Mouse (Mus musculus) layer of hippocampus, adult 8-10 months (tissue): Measurements from ENCODE around the gene Gpr34. TPM values are rescaled to one million over a fixed set of nuclear protein-coding genes. Genes with fewer than 3 reads are reported as not detected.

ENCODE experiments used
- DNase-seq, 2 experiments: peaks; one replicate each; pipeline ENCODE4 v3.0.0; 2022; ENCODE audit warnings: low spot score in 2 of 2
- microRNA-seq, 2 experiments: library from miRNA; unstranded; fragments of <30 nt; microRNA quantifications; one replicate each; pipeline ENCODE4 v1.2.0; 2022
- total RNA-seq, 4 experiments: library from RNA; stranded (reverse); gene quantifications; 2 replicates each; pipeline ENCODE4 v1.2.4; 2022

The Gpr34 gene
- total RNA-seq, 4 experiments from 2014 or later, result 10.8 to 66.5 (median 28.6) TPM

DNA sequence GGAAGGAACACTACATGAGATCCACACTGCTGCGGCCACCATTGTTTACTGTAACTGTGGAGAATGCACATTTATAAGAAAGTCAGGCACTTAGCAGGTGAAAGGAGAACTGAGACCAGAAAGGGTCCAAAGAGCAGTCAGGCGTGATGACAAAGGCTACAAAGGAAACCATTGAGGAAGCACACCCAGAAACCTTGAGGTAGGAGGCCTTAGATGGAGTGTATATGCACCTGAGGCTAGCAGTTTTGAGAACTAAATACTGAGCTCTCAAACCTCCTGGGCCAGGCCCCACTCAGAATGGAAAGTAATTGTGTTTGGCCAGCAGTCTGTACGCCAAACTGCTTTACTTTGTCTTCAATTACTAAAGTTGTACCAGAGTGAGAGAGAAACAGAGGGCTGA, 38.5 kb downstream of the Gpr34 start:
- DNase-seq, result no peak

DNA sequence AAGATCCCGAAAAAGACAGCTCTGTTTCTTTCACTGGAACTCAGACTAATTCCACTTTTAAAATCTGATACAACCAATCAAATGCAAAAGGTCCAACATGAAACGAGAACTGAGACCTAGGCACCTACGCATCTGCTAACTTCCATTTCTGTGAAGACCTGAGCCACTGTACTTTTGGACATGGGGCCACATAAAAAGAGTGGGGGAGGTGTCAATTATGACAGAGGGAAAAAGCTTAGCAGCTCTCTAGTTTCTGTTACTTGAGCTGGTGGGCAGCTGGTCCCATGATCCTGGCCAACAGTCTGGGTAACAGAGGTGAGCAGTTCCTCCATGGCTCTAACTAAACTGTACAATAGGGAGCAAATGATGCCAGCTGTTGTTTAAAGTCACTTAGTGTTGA, 41.1 kb downstream of the Gpr34 start:
- no peak for DNase-seq

DNA sequence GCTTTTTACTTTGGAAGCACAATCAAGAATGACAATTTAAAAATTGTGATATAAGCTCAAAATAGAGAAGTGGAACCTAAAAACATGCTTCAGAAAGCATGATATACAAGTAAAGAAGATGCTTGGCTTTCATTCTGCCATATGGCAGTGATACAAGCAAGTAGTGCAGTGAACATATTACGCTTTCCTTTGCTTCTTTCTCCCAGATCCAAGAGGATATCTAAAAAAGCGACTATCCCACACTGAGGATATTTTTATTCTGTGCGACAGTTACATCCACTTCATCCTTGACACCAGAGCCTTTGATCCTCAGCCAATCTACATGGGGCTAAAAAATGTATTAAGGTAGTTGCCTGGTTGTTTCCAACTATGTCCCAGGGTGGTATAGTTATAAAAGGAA, 49.9 kb downstream of the Gpr34 start:
- DNase-seq, result no peak

DNA sequence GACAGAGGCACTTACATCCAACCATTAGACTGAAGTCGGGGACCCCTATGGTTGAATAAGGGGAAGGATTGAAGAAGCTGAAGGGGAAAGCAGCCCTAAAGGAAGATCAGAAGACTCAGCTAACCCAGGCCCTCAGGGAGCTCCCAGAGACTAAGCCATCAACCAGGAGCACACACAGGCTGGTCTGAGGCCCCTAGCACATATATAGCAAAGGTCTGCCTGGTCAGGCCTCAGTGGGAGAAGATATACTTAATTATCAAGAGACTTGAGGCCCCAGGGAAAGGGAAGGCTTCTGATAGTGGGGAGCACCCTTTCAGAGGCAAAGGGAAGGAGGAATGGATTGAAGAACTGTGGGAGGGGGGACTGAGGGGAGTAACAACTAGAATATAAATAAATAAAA, 54.7 kb downstream of the Gpr34 start:
- no peak for DNase-seq

DNA sequence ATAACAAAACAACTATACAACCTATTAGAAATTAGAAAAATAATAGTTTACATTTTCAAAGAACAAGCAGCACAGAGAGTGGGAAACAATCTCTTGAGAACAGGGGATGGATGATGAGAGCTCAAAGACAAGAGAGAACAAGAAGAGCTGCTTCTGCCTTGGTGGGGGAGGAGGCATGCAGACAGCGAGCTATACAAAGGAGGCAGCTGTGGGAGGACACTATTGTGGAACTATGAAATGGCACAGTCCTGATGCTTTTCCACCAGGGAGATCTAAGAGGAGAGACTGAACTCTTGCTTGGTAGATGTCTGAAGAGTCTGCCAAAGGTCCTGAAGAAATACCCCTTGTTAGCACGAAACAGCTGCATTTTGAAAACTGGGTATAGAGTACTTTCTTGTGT, 56.5 kb downstream of the Gpr34 start:
- no peak for DNase-seq

Small RNA genes lying within 50 kb of the gene (microRNA-seq; reads per million reads assigned to microRNA genes)
- 0 reads per million in 2 experiments for gene Gm25246

Other genes starting within 250 kb of the Gpr34 start
- gene Nyx, start 166.0 kb upstream of the Gpr34 start, total RNA-seq, result 1 to 10 TPM in 1 of 4 experiments, under 1 TPM in 3; 0.57 to 1.1 (median 0.69) TPM
- not detected for gene Gpr82, start 29.3 kb downstream of the Gpr34 start, total RNA-seq
- gene Cask, start 219.3 kb downstream of the Gpr34 start, total RNA-seq, result 10 to 100 TPM; 67.5 to 79.9 (median 75.7) TPM